In the genomic region with DNA sequence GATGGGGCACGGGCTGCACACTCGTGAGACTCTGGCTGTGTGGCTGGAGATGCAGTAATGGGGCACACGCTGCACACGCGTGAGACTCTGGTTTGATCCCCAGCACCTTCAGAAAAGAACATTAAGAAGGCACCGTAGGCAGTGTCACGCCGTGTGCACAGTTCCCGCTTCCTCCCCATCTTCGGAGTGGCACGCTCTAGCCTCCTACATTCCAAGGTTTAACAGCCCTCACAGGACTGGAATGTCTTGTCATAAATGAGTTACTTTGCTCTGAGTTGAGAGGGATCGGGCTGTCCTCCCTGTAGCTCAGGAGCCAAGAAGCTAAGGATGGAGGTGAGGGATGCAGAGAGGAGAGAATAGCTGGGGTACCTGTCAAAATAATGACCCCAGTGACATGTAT, we compare ENCODE assay signal across 34 mouse cellular contexts. TPM values are rescaled to one million over a fixed set of nuclear protein-coding genes. Genes with fewer than 3 reads are reported as not detected.
DNase-seq lines count a peak whose midpoint lies in the region; ATAC-seq and TF ChIP-seq lines count a peak whose summit lies in the region.
"Had no signal": no experiment of that assay in that cellular context is flagged by ENCODE, and none has a peak within 500 bp of the region (broad histone marks: within the 10 kb centered on the region; RNA-seq: fewer than 3 reads in every experiment).

No protein-coding gene starts in this region.

- peak overlapping the region; percentile 84 for H3K27ac ChIP-seq in gastrocnemius, adult 2 months
- H3K27ac ChIP-seq in intestine, embryonic 15.5 days = no peak overlapping the region
- H3K27ac ChIP-seq in embryonic facial prominence, embryonic 10.5 days (replicated peaks) = no peak overlapping the region
- H3K27ac ChIP-seq in limb, embryonic 10.5 days = no peak overlapping the region
- H3K27ac ChIP-seq: forebrain, embryonic 12.5 days; hindbrain, embryonic 13.5 days; limb, embryonic 13.5 days; liver, embryonic 13.5 days; midbrain, embryonic 10.5 days; midbrain, embryonic 15.5 days; neural tube, embryonic 15.5 days had no signal

- no peaks in the 10 kb centered on the region for H3K36me3 ChIP-seq in intestine, embryonic 15.5 days
- H3K36me3 ChIP-seq in embryonic facial prominence, embryonic 10.5 days (replicated peaks) = no peaks in the 10 kb centered on the region
- no peaks in the 10 kb centered on the region for H3K36me3 ChIP-seq in limb, embryonic 10.5 days
- H3K36me3 ChIP-seq: forebrain, embryonic 12.5 days; heart, embryonic 12.5 days; hindbrain, embryonic 13.5 days; limb, embryonic 13.5 days; liver, embryonic 13.5 days; midbrain, embryonic 10.5 days; midbrain, embryonic 15.5 days; neural tube, embryonic 15.5 days had no signal

- H3K4me3 ChIP-seq in gastrocnemius, adult 2 months = peak overlapping the region; percentile 69
- no peak overlapping the region for H3K4me3 ChIP-seq in intestine, embryonic 15.5 days (replicated peaks)
- no peak overlapping the region for H3K4me3 ChIP-seq in embryonic facial prominence, embryonic 10.5 days
- H3K4me3 ChIP-seq in limb, embryonic 10.5 days = no peak overlapping the region
- H3K4me3 ChIP-seq: forebrain, embryonic 12.5 days; heart, embryonic 12.5 days; hindbrain, embryonic 13.5 days; limb, embryonic 13.5 days; liver, embryonic 13.5 days; midbrain, embryonic 10.5 days; midbrain, embryonic 15.5 days; neural tube, embryonic 15.5 days had no signal

- DNase-seq in gastrocnemius, adult 2 months = no peak
- no peak for DNase-seq in gastrocnemius, postnatal 10 days
- peak; percentile 70 for DNase-seq in kidney, adult 9 months
- DNase-seq in kidney, postnatal 14 days = peak; percentile 55
- DNase-seq in urinary bladder, postnatal 14 days (ENCODE audit: low spot score) = no peak
- DNase-seq in embryonic facial prominence, embryonic 10.5 days (ENCODE audit: low spot score) = no peak
- DNase-seq in limb, embryonic 10.5 days (ENCODE audit: low spot score) = no peak
- DNase-seq: adrenal gland, adult 8-10 months; cerebellum, adult 8-10 months; cerebellum, postnatal 36 days; forebrain, postnatal 0 days; gastrocnemius, postnatal 25 days; heart, adult 11 months; heart, postnatal 4 days; liver, embryonic 13.5 days; lung, adult 18-20 months; retina, postnatal 1 day; right cerebral cortex, postnatal 14 days; spleen, adult 18-20 months; thymus, postnatal 14 days had no signal

- no peak for TF ChIP-seq CTCF in gastrocnemius, adult 2 months (IDR thresholded peaks at IDR 0.05)

- intact Hi-C loops in gastrocnemius, adult 2 months (cut with DNase I) = no loop called here

- 0 out of 2 replicates have a peak, but pooled peaks cover 4% of the 10 kb centered on the region for H3K4me1 ChIP-seq in intestine, embryonic 15.5 days (replicated peaks)
- H3K4me1 ChIP-seq in embryonic facial prominence, embryonic 10.5 days = peaks cover 7% of the 10 kb centered on the region
- H3K4me1 ChIP-seq in limb, embryonic 10.5 days = peaks cover 5% of the 10 kb centered on the region
- H3K4me1 ChIP-seq: forebrain, embryonic 12.5 days; hindbrain, embryonic 13.5 days; midbrain, embryonic 10.5 days; midbrain, embryonic 15.5 days; neural tube, embryonic 15.5 days had no signal

- peak; percentile 46; the same call in 1 of the 2 replicates for ATAC-seq in intestine, embryonic 15.5 days
- ATAC-seq: forebrain, postnatal 0 days; lung, postnatal 0 days; midbrain, embryonic 15.5 days had no signal

- H3K4me2 ChIP-seq in intestine, embryonic 15.5 days (replicated peaks) = no peak overlapping the region
- H3K4me2 ChIP-seq: forebrain, embryonic 12.5 days; heart, embryonic 12.5 days; hindbrain, embryonic 13.5 days; limb, embryonic 13.5 days; liver, embryonic 13.5 days; midbrain, embryonic 15.5 days; neural tube, embryonic 15.5 days had no signal

- 52% methylated on average over 12 of the region's 12 CpGs for WGBS in intestine, embryonic 15.5 days
- 87% methylated on average over 12 of the region's 12 CpGs for WGBS in embryonic facial prominence, embryonic 10.5 days
- 83% methylated on average over 12 of the region's 12 CpGs for WGBS in limb, embryonic 10.5 days

- H3K9me3 ChIP-seq in intestine, embryonic 15.5 days = no peaks in the 10 kb centered on the region
- H3K9me3 ChIP-seq in embryonic facial prominence, embryonic 10.5 days = no peaks in the 10 kb centered on the region
- H3K9me3 ChIP-seq in limb, embryonic 10.5 days (replicated peaks) = no peaks in the 10 kb centered on the region
- H3K9me3 ChIP-seq: forebrain, embryonic 12.5 days; heart, embryonic 12.5 days; hindbrain, embryonic 13.5 days; limb, embryonic 13.5 days; liver, embryonic 13.5 days; midbrain, embryonic 10.5 days; midbrain, embryonic 15.5 days; neural tube, embryonic 15.5 days had no signal

- no peak overlapping the region for H3K9ac ChIP-seq in intestine, embryonic 15.5 days
- H3K9ac ChIP-seq: forebrain, embryonic 12.5 days; forebrain, postnatal 0 days; heart, embryonic 12.5 days; hindbrain, embryonic 13.5 days; limb, embryonic 13.5 days; liver, embryonic 13.5 days; midbrain, embryonic 15.5 days; neural tube, embryonic 15.5 days had no signal

- no peaks in the 10 kb centered on the region for H3K27me3 ChIP-seq in intestine, embryonic 15.5 days (replicated peaks)
- no peaks in the 10 kb centered on the region for H3K27me3 ChIP-seq in embryonic facial prominence, embryonic 10.5 days (replicated peaks; ENCODE audit: low read depth, poor library complexity, severe bottlenecking)
- no peaks in the 10 kb centered on the region for H3K27me3 ChIP-seq in limb, embryonic 10.5 days (ENCODE audit: low read depth, poor library complexity, severe bottlenecking)
- H3K27me3 ChIP-seq: forebrain, embryonic 12.5 days; heart, embryonic 12.5 days; hindbrain, embryonic 13.5 days; limb, embryonic 13.5 days; midbrain, embryonic 15.5 days; neural tube, embryonic 15.5 days had no signal

RNA-seq across cellular contexts. Expression of gene Aqp7, which starts 5.1 kb away (rescaled TPM):
- 10 to 100 TPM in 1 of 2 experiments, 1 to 10 TPM in 1; 9.3 to 11.2 TPM for total RNA-seq in gastrocnemius, adult 2 months (2021)
- 10 to 100 TPM; 10.6 to 11.4 TPM for total RNA-seq in gastrocnemius, postnatal 10 days (2021)
- polyA plus RNA-seq in intestine, embryonic 15.5 days (2015; fragmentation: Nextera tagmentation; extraction: Ambion mirVana) = 0.35 and 0.62 TPM in 2 replicates
- polyA plus RNA-seq in embryonic facial prominence, embryonic 10.5 days (2016; fragmentation: Nextera tagmentation; extraction: Ambion mirVana) = 0.06 TPM in 1 of 2 replicates, not detected in the other
- 0.06 and 0.24 TPM in 2 replicates for polyA plus RNA-seq in limb, embryonic 10.5 days (2016; fragmentation: Nextera tagmentation; extraction: Ambion mirVana)
- total RNA-seq: CH12.LX; ES-E14; forebrain, postnatal 0 days; left cerebral cortex, adult 18-20 months; left cerebral cortex, postnatal 25 days had no signal
- polyA plus RNA-seq: C2C12; forebrain, embryonic 12.5 days; forebrain, postnatal 0 days; heart, embryonic 12.5 days; hindbrain, embryonic 13.5 days; midbrain, embryonic 15.5 days; neural tube, embryonic 15.5 days had no signal

RNA-seq across cellular contexts. Expression of gene Aqp3, which starts 55.1 kb away (rescaled TPM):
- total RNA-seq in gastrocnemius, adult 2 months (2021) = not detected
- total RNA-seq in gastrocnemius, postnatal 10 days (2021) = not detected
- polyA plus RNA-seq in intestine, embryonic 15.5 days (2015; fragmentation: Nextera tagmentation; extraction: Ambion mirVana) = 2.3 and 2.8 TPM in 2 replicates
- 2.9 and 4.5 TPM in 2 replicates for polyA plus RNA-seq in embryonic facial prominence, embryonic 10.5 days (2016; fragmentation: Nextera tagmentation; extraction: Ambion mirVana)
- 3.9 and 4.4 TPM in 2 replicates for polyA plus RNA-seq in limb, embryonic 10.5 days (2016; fragmentation: Nextera tagmentation; extraction: Ambion mirVana)
- total RNA-seq: CH12.LX; forebrain, postnatal 0 days; gastrocnemius, postnatal 25 days; left cerebral cortex, adult 18-20 months; left cerebral cortex, postnatal 25 days had no signal
- polyA plus RNA-seq: hindbrain, embryonic 13.5 days; neural tube, embryonic 15.5 days had no signal

Comparison
In these comparisons a context has a peak if more than half of its experiments do, and no peak if none do; other contexts are left out.
1. DNase-seq: peak in kidney, adult 9 months (single experiment) and kidney, postnatal 14 days (single experiment); none in gastrocnemius, adult 2 months (single experiment), gastrocnemius, postnatal 10 days (single experiment), urinary bladder, postnatal 14 days (single experiment), embryonic facial prominence, embryonic 10.5 days (single experiment) and limb, embryonic 10.5 days (single experiment).